Mouse (Mus musculus): ENCODE measurements around the gene Tada2b. TPM values are rescaled to one million over a fixed set of nuclear protein-coding genes. Genes with fewer than 3 reads are reported as not detected.

Tada2b gene
- polyA plus RNA-seq, 1 experiment from 2014 or later, result 2.0 TPM

DNA sequence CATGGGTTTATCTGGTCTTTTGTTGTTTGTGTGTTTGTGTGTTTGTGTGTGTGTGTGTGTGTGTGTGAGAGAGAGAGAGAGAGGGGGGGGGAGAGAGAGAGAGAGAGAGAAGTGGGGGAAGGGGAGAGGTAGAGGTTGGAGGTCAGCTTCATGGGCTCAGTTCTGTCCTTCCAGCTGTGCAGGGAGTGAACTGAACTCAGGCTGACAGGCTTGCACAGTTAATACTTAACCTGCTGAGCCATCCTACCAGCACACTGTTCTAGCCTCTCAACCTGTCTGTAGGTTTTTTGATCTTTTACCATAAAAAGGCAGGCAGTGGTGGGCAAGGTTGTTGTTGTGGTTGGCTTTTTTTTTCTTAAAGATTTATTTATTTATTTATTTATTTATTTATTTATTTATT is 59.4 kb downstream of the Tada2b start:
- Histone ChIP-seq H3K9ac (ENCODE audit: low read depth, low read length) (no peak overlapping the region), H3K27me3 (replicated peaks; ENCODE audit: control insufficient read depth, insufficient read depth, low read length) (no peaks in the 10 kb centered on the region), H3K9me3 (ENCODE audit: control insufficient read depth) (no peaks in the 10 kb centered on the region), H3K36me3 (ENCODE audit: control insufficient read depth, insufficient read depth) (no peaks in the 10 kb centered on the region), H3K27ac (ENCODE audit: low read depth, low read length) (no peak overlapping the region), H3K4me2 (replicated peaks; ENCODE audit: low read depth) (no peak overlapping the region), H3K4me1 (replicated peaks; ENCODE audit: control insufficient read depth, insufficient read depth, low read length) (no peaks in the 10 kb centered on the region), H3K4me3 (ENCODE audit: low read depth, low read length) (no peak overlapping the region)
- TF ChIP-seq CTCF (IDR thresholded peaks at IDR 0.05; ENCODE audit: low read depth), result no peak
- ATAC-seq, result no peak

Other genes with a start within 250 kb of the Tada2b start
- 3.5 and 3.7 TPM in 2 replicates for gene Sorcs2, start 86.1 kb downstream of the Tada2b start, polyA plus RNA-seq (2015; fragmentation: Nextera tagmentation; extraction: Ambion mirVana)
- gene Grpel1, start 19.3 kb downstream of the Tada2b start, polyA plus RNA-seq (2015; fragmentation: Nextera tagmentation; extraction: Ambion mirVana), result 46.6 and 48.8 TPM in 2 replicates
- gene Ccdc96, start 303 bp upstream of the Tada2b start, polyA plus RNA-seq (2015; fragmentation: Nextera tagmentation; extraction: Ambion mirVana), result 0.20 and 0.22 TPM in 2 replicates
- gene Tbc1d14, start 109.0 kb upstream of the Tada2b start, polyA plus RNA-seq (2015; fragmentation: Nextera tagmentation; extraction: Ambion mirVana), result 16.8 and 17.2 TPM in 2 replicates
- gene D5Ertd579e, start 211.7 kb upstream of the Tada2b start, polyA plus RNA-seq (2015; fragmentation: Nextera tagmentation; extraction: Ambion mirVana), result 19.6 and 22.5 TPM in 2 replicates